Comparison of ENCODE assay signal across 11 mouse cellular contexts in the genomic region with DNA sequence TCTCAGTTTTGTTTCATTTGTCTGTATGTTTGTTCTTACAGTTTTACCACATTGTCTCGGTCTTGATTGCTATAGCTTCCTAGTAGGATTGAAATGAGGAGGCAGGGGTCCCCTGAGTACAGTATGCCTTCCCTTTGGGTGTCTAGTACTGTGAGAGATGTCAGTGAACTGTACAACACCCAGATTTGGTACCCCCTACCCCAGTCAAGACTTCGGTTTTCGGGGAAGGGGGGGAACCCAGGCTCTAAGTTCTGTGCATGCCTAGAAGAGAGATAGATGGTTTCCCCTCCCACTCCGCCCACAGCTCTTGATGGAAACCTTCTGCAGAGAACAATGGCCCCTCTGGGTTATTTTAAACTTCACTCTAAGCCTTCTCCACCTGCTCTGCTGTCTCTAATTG. TPM values are rescaled to one million over a fixed set of nuclear protein-coding genes. Genes with fewer than 3 reads are reported as not detected.
DNase-seq lines count a peak whose midpoint lies in the region; ATAC-seq lines count a peak whose summit lies in the region.
"Had no signal": no experiment of that assay in that cellular context is flagged by ENCODE, and none has a peak within 500 bp of the region (broad histone marks: within the 10 kb centered on the region; RNA-seq: fewer than 3 reads in every experiment).

Gene Ppp1r16b, plus strand, starts transcription at position 301 of the 400 bp plus-strand sequence.

- intact Hi-C loops in left cerebral cortex, postnatal 14 days (cut with DNase I): loop anchor here (5.0 kb wide), 1 partner anchor 77 kb away; no protein-coding TSS in a partner anchor

- H3K4me2 ChIP-seq in kidney, embryonic 15.5 days: no peak within 1 kb of the TSS

- peaks cover 46% of the 10 kb centered on the region for H3K27me3 ChIP-seq in kidney, embryonic 15.5 days

- no peak for DNase-seq in adrenal gland, postnatal 10 days
- no peak for DNase-seq in adrenal gland, adult (ENCODE audit: inconsistent age in 2 of 2, low spot score in 1 of 2)
- no peak for DNase-seq in kidney, postnatal 36 days
- DNase-seq in adrenal gland, postnatal 4 days (ENCODE audit: low spot score in 2 of 2): no peak
- no peak for DNase-seq in left cerebral cortex, postnatal 14 days (ENCODE audit: low spot score in 2 of 2)
- no peak for DNase-seq in urinary bladder, postnatal 10 days (ENCODE audit: low spot score)
- DNase-seq in spleen, postnatal 4 days (ENCODE audit: low spot score in 2 of 2): no peak
- DNase-seq: cerebellum, postnatal 36 days; gastrocnemius, postnatal 36 days had no signal

- H3K27ac ChIP-seq in kidney, embryonic 15.5 days: 0 out of 2 replicates have a peak within 1 kb of the TSS, but pooled peaks have one; percentile 67
- H3K27ac ChIP-seq: liver, embryonic 15.5 days had no signal

- H3K36me3 ChIP-seq in kidney, embryonic 15.5 days: no peaks in the 10 kb centered on the region
- H3K36me3 ChIP-seq: liver, embryonic 15.5 days had no signal

- H3K4me1 ChIP-seq in kidney, embryonic 15.5 days: peaks cover 35% of the 10 kb centered on the region

- H3K4me3 ChIP-seq in kidney, embryonic 15.5 days (replicated peaks): no peak within 1 kb of the TSS
- H3K4me3 ChIP-seq: liver, embryonic 15.5 days had no signal

- no peaks in the 10 kb centered on the region for H3K9me3 ChIP-seq in kidney, embryonic 15.5 days (replicated peaks)
- H3K9me3 ChIP-seq: liver, embryonic 15.5 days had no signal

- no peak within 1 kb of the TSS for H3K9ac ChIP-seq in kidney, embryonic 15.5 days
- H3K9ac ChIP-seq: liver, embryonic 15.5 days had no signal

- ATAC-seq in kidney, embryonic 15.5 days (replicated peaks; ENCODE audit: low FRiP score): no peak

- WGBS in kidney, embryonic 15.5 days: 72% methylated on average over 4 of the region's 4 CpGs

RNA-seq across cellular contexts. Expression of gene Ppp1r16b, which starts in this region (rescaled TPM):
- total RNA-seq in adrenal gland, postnatal 10 days (2021): 10 to 100 TPM; 14.4 to 17.2 TPM
- 14.9 and 15.3 TPM in 2 replicates for polyA plus RNA-seq in kidney, embryonic 15.5 days (2015; fragmentation: Nextera tagmentation; extraction: Ambion mirVana)
- total RNA-seq in adrenal gland, postnatal 4 days (2021): 10 to 100 TPM; 15.7 to 16.9 TPM
- total RNA-seq in left cerebral cortex, postnatal 14 days (2021): 10 to 100 TPM; 74.2 to 76.5 TPM

Comparison
In these comparisons a context has a peak if more than half of its experiments do, and no peak if none do; other contexts are left out.
1. RNA of gene Ppp1r16b (total RNA-seq): 74.2 to 76.5 TPM in left cerebral cortex, postnatal 14 days; 14.4 to 17.2 TPM in adrenal gland, postnatal 10 days and 15.7 to 16.9 TPM in adrenal gland, postnatal 4 days; every median in the first group is over 4 times any median in the second.